In the genomic region with DNA sequence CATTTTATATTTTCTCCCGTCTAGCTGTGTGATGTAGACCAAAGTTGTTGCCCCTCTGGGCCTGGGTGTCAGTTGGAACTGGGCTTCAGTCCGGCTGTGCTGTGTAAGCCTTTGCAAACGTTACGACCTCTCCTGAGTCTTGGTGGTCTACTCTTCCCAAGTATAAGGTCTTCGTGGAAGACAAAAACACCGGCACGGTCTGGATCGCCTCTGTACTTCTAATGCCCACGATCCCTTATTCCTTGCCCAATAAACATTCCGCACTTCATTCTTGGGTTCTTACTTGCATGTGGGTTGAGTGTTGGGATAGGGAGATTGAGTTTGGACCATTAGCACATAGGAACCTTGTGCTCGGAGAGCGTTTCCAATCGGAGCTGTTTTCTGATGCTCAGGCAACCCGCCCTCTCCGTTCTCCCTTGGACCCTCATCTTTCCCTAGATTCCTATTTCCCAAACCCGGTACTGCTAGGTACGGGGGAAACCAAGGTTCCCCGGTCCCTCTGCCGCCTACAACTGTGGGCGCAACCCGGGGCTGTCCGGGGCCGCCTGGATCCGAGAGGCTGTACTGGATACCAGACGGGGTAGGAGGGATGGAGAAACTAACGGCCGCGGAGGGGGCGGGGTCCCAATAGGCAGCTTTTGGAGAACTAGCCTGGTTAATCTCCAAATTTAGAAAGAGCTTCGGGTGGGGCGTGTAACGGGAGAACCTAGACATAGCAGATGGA, we compare ENCODE assay signal across 8 mouse cellular contexts. TPM values are rescaled to one million over a fixed set of nuclear protein-coding genes. Genes with fewer than 3 reads are reported as not detected.
DNase-seq lines count a peak whose midpoint lies in the region; ATAC-seq lines count a peak whose summit lies in the region.

No protein-coding gene starts in this region.

- no peaks in the 10 kb centered on the region for H3K36me3 ChIP-seq in heart, embryonic 15.5 days
- no peaks in the 10 kb centered on the region for H3K36me3 ChIP-seq in embryonic facial prominence, embryonic 11.5 days (replicated peaks; ENCODE audit: control insufficient read depth, insufficient read depth, low read depth, low read length)
- no peaks in the 10 kb centered on the region for H3K36me3 ChIP-seq in limb, embryonic 11.5 days (ENCODE audit: control insufficient read depth, insufficient read depth, low read length)

- no peak overlapping the region for H3K9ac ChIP-seq in heart, embryonic 15.5 days
- no peak overlapping the region; the same call in 1 of the 2 replicates for H3K9ac ChIP-seq in embryonic facial prominence, embryonic 11.5 days (replicated peaks; ENCODE audit: low read length)
- no peak overlapping the region for H3K9ac ChIP-seq in limb, embryonic 11.5 days (ENCODE audit: low read length)

- no peak for ATAC-seq in heart, embryonic 15.5 days (replicated peaks; ENCODE audit: insufficient number of reproducible peaks, insufficient read depth, low FRiP score, low read depth)
- no peak for ATAC-seq in embryonic facial prominence, embryonic 11.5 days (replicated peaks; ENCODE audit: insufficient number of reproducible peaks, low FRiP score, low TSS enrichment, low read depth)
- ATAC-seq in limb, embryonic 11.5 days (ENCODE audit: insufficient number of reproducible peaks, low FRiP score, low TSS enrichment, low read depth): no peak

- H3K4me1 ChIP-seq in heart, embryonic 15.5 days (replicated peaks): peaks cover 40% of the 10 kb centered on the region
- H3K4me1 ChIP-seq in embryonic facial prominence, embryonic 11.5 days (ENCODE audit: control insufficient read depth, insufficient read depth, low read length): peaks cover 8% of the 10 kb centered on the region
- H3K4me1 ChIP-seq in limb, embryonic 11.5 days (ENCODE audit: control insufficient read depth, insufficient read depth, low read length): peaks cover 12% of the 10 kb centered on the region

- peaks cover 70% of the 10 kb centered on the region for H3K27me3 ChIP-seq in heart, embryonic 15.5 days
- peaks cover 47% of the 10 kb centered on the region for H3K27me3 ChIP-seq in embryonic facial prominence, embryonic 11.5 days (ENCODE audit: control insufficient read depth, insufficient read depth, low read length)
- peaks cover 63% of the 10 kb centered on the region for H3K27me3 ChIP-seq in limb, embryonic 11.5 days (ENCODE audit: control insufficient read depth, insufficient read depth, low read length)

- intact Hi-C loops in heart, postnatal 14 days (cut with DNase I): loop anchor here (10.0 kb wide), 1 partner anchor 499 kb away; no protein-coding TSS in a partner anchor

- no peaks in the 10 kb centered on the region for H3K9me3 ChIP-seq in heart, embryonic 15.5 days (replicated peaks)
- H3K9me3 ChIP-seq in embryonic facial prominence, embryonic 11.5 days (replicated peaks; ENCODE audit: control insufficient read depth, low read length): no peaks in the 10 kb centered on the region
- peaks cover 5% of the 10 kb centered on the region; the same call in 1 of the 2 replicates for H3K9me3 ChIP-seq in limb, embryonic 11.5 days (ENCODE audit: control insufficient read depth, low read length)

- no peak for DNase-seq in heart, postnatal 14 days
- peak; percentile 73 for DNase-seq in ES-CJ7 (ENCODE audit: low read depth, low spot score)
- DNase-seq in embryonic facial prominence, embryonic 11.5 days (ENCODE audit: low spot score): peak; percentile 35
- peak; percentile 53 for DNase-seq in limb, embryonic 11.5 days (ENCODE audit: low spot score)
- peak; percentile 37 for DNase-seq in retina, postnatal 1 day
- no peak for DNase-seq in urinary bladder, postnatal 14 days (ENCODE audit: low spot score)
- DNase-seq in left cerebral cortex, adult 9 months (ENCODE audit: low spot score in 2 of 2): no peak

- H3K4me3 ChIP-seq in heart, embryonic 15.5 days: peak overlapping the region; percentile 89
- peak overlapping the region; percentile 67 for H3K4me3 ChIP-seq in embryonic facial prominence, embryonic 11.5 days (ENCODE audit: low read depth, low read length)
- H3K4me3 ChIP-seq in limb, embryonic 11.5 days (ENCODE audit: low read depth, low read length): peak overlapping the region; percentile 64

- H3K4me2 ChIP-seq in heart, embryonic 15.5 days: peak overlapping the region; percentile 96
- H3K4me2 ChIP-seq in embryonic facial prominence, embryonic 11.5 days (ENCODE audit: low read depth, low read length): peak overlapping the region; percentile 77
- peak overlapping the region; percentile 48 for H3K4me2 ChIP-seq in limb, embryonic 11.5 days (ENCODE audit: low read depth, severe bottlenecking)

- WGBS in heart, embryonic 15.5 days: 9% methylated on average over 32 of the region's 32 CpGs
- WGBS in embryonic facial prominence, embryonic 11.5 days: 7% methylated on average over 32 of the region's 32 CpGs
- 9% methylated on average over 32 of the region's 32 CpGs for WGBS in limb, embryonic 11.5 days

- H3K27ac ChIP-seq in heart, embryonic 15.5 days: no peak overlapping the region
- no peak overlapping the region for H3K27ac ChIP-seq in embryonic facial prominence, embryonic 11.5 days (replicated peaks; ENCODE audit: low read depth, low read length)
- H3K27ac ChIP-seq in limb, embryonic 11.5 days (replicated peaks; ENCODE audit: low read depth, low read length): no peak overlapping the region

RNA-seq across cellular contexts. Expression of a gene that starts 2.3 kb away (rescaled TPM):
- polyA plus RNA-seq in heart, embryonic 15.5 days (2015; fragmentation: Nextera tagmentation; extraction: Ambion mirVana): 14.7 and 17.2 TPM in 2 replicates
- total RNA-seq in heart, postnatal 14 days (2021): 1 to 10 TPM; 5.5 to 7.9 TPM
- 25.0 and 32.3 TPM in 2 replicates for polyA plus RNA-seq in embryonic facial prominence, embryonic 11.5 days (2014; fragmentation: Nextera tagmentation; extraction: Ambion mirVana)
- 31.8 and 32.9 TPM in 2 replicates for polyA plus RNA-seq in limb, embryonic 11.5 days (2014; fragmentation: Nextera tagmentation; extraction: Ambion mirVana)

RNA-seq across cellular contexts. Expression of a gene that starts 8.3 kb away (rescaled TPM):
- 63.0 and 78.8 TPM in 2 replicates for polyA plus RNA-seq in heart, embryonic 15.5 days (2015; fragmentation: Nextera tagmentation; extraction: Ambion mirVana)
- 10 to 100 TPM; 85.6 to 94.1 TPM for total RNA-seq in heart, postnatal 14 days (2021)
- 156 and 164 TPM in 2 replicates for polyA plus RNA-seq in embryonic facial prominence, embryonic 11.5 days (2014; fragmentation: Nextera tagmentation; extraction: Ambion mirVana)
- polyA plus RNA-seq in limb, embryonic 11.5 days (2014; fragmentation: Nextera tagmentation; extraction: Ambion mirVana): 193 and 203 TPM in 2 replicates

RNA-seq across cellular contexts. Expression of a gene that starts 15.4 kb away (rescaled TPM):
- 5.4 and 6.5 TPM in 2 replicates for polyA plus RNA-seq in heart, embryonic 15.5 days (2015; fragmentation: Nextera tagmentation; extraction: Ambion mirVana)
- total RNA-seq in heart, postnatal 14 days (2021): 1 to 10 TPM; 5.0 to 6.6 TPM
- 2.7 and 3.3 TPM in 2 replicates for polyA plus RNA-seq in embryonic facial prominence, embryonic 11.5 days (2014; fragmentation: Nextera tagmentation; extraction: Ambion mirVana)
- 2.7 and 4.1 TPM in 2 replicates for polyA plus RNA-seq in limb, embryonic 11.5 days (2014; fragmentation: Nextera tagmentation; extraction: Ambion mirVana)

RNA-seq across cellular contexts. Expression of a gene that starts 19.7 kb away (rescaled TPM):
- polyA plus RNA-seq in heart, embryonic 15.5 days (2015; fragmentation: Nextera tagmentation; extraction: Ambion mirVana): not detected in 2 replicates
- total RNA-seq in heart, postnatal 14 days (2021): not detected
- polyA plus RNA-seq in embryonic facial prominence, embryonic 11.5 days (2014; fragmentation: Nextera tagmentation; extraction: Ambion mirVana): not detected in 2 replicates
- polyA plus RNA-seq in limb, embryonic 11.5 days (2014; fragmentation: Nextera tagmentation; extraction: Ambion mirVana): not detected in 2 replicates

RNA-seq across cellular contexts. Expression of a gene that starts 26.4 kb away (rescaled TPM):
- 43.1 and 57.0 TPM in 2 replicates for polyA plus RNA-seq in heart, embryonic 15.5 days (2015; fragmentation: Nextera tagmentation; extraction: Ambion mirVana)
- total RNA-seq in heart, postnatal 14 days (2021): 100 to 1,000 TPM; 181 TPM
- 46.3 and 51.3 TPM in 2 replicates for polyA plus RNA-seq in embryonic facial prominence, embryonic 11.5 days (2014; fragmentation: Nextera tagmentation; extraction: Ambion mirVana)
- 60.1 and 62.2 TPM in 2 replicates for polyA plus RNA-seq in limb, embryonic 11.5 days (2014; fragmentation: Nextera tagmentation; extraction: Ambion mirVana)

Comparison
In these comparisons a context has a peak if more than half of its experiments do, and no peak if none do; other contexts are left out.
1. DNase-seq: peak in ES-CJ7 (single experiment), embryonic facial prominence, embryonic 11.5 days (single experiment), limb, embryonic 11.5 days (single experiment) and retina, postnatal 1 day (single experiment); none in heart, postnatal 14 days (0 of 2), urinary bladder, postnatal 14 days (single experiment) and left cerebral cortex, adult 9 months (0 of 2).
2. Peak in every context shown above with its lines, with median percentiles within 50 percentile points of each other: H3K4me2 ChIP-seq and H3K4me3 ChIP-seq.